Mouse (Mus musculus): ENCODE measurements around the gene Hdac9. TPM values are rescaled to one million over a fixed set of nuclear protein-coding genes. Genes with fewer than 3 reads are reported as not detected.

The Hdac9 gene
- polyA plus RNA-seq, 1 experiment from 2014 or later = 5.5 TPM

- Histone ChIP-seq H3K4me2 (ENCODE audit: low read depth, severe bottlenecking) (peak overlapping the region; percentile 12; the same call in 1 of the 2 replicates), H3K27me3 (ENCODE audit: control insufficient read depth, insufficient read depth, low read length) (no peaks in the 10 kb centered on the region), H3K4me1 (ENCODE audit: control insufficient read depth, insufficient read depth, low read length) (peaks cover 24% of the 10 kb centered on the region), H3K9ac (ENCODE audit: low read length) (no peak overlapping the region), H3K27ac (replicated peaks; ENCODE audit: low read depth, low read length) (peak overlapping the region; percentile 50; the same call in 1 of the 2 replicates), H3K9me3 (ENCODE audit: control insufficient read depth, low read length) (no peaks in the 10 kb centered on the region), H3K4me3 (ENCODE audit: low read depth, low read length) (no peak overlapping the region), H3K36me3 (ENCODE audit: control insufficient read depth, insufficient read depth, low read length) (no peaks in the 10 kb centered on the region)
- 24% methylated on average over 9 of the region's 9 CpGs for WGBS
- DNase-seq (ENCODE audit: low spot score) = peak; percentile 71
- 0 out of 2 replicates have a peak, but pooled peaks have one; percentile 29 for ATAC-seq (ENCODE audit: insufficient number of reproducible peaks, low FRiP score, low TSS enrichment, low read depth)
These were observed 695.9 kb downstream of the Hdac9 start for GRCm38 (mm10) chr12:34221014-34221413.

- no peaks in the 10 kb centered on the region for H3K9me3 ChIP-seq (ENCODE audit: control insufficient read depth, low read length)
- no peak overlapping the region for H3K9ac ChIP-seq (ENCODE audit: low read length)
- ATAC-seq (ENCODE audit: insufficient number of reproducible peaks, low FRiP score, low TSS enrichment, low read depth) (no peak), DNase-seq (ENCODE audit: low spot score) (peak; percentile 64)
- peak overlapping the region; percentile 12; the same call in 1 of the 2 replicates for H3K4me2 ChIP-seq (ENCODE audit: low read depth, severe bottlenecking)
- H3K36me3 ChIP-seq (ENCODE audit: control insufficient read depth, insufficient read depth, low read length) = no peaks in the 10 kb centered on the region
- WGBS = 10% methylated on average over 9 of the region's 9 CpGs
- peak overlapping the region; percentile 68 for H3K27ac ChIP-seq (replicated peaks; ENCODE audit: low read depth, low read length)
- no peaks in the 10 kb centered on the region for H3K27me3 ChIP-seq (ENCODE audit: control insufficient read depth, insufficient read depth, low read length)
- H3K4me1 ChIP-seq (ENCODE audit: control insufficient read depth, insufficient read depth, low read length) = peaks cover 28% of the 10 kb centered on the region
- H3K4me3 ChIP-seq (ENCODE audit: low read depth, low read length) = no peak overlapping the region
These were observed 696.6 kb downstream of the Hdac9 start for GRCm38 (mm10) chr12:34220051-34220926.

- Histone ChIP-seq H3K9ac (ENCODE audit: low read length) (no peak overlapping the region), H3K4me3 (ENCODE audit: low read depth, low read length) (no peak overlapping the region), H3K36me3 (ENCODE audit: control insufficient read depth, insufficient read depth, low read length) (no peaks in the 10 kb centered on the region), H3K27ac (replicated peaks; ENCODE audit: low read depth, low read length) (no peak overlapping the region), H3K27me3 (ENCODE audit: control insufficient read depth, insufficient read depth, low read length) (no peaks in the 10 kb centered on the region), H3K9me3 (ENCODE audit: control insufficient read depth, low read length) (no peaks in the 10 kb centered on the region), H3K4me2 (ENCODE audit: low read depth, severe bottlenecking) (no peak overlapping the region), H3K4me1 (ENCODE audit: control insufficient read depth, insufficient read depth, low read length) (peaks cover 29% of the 10 kb centered on the region)
- ATAC-seq (ENCODE audit: insufficient number of reproducible peaks, low FRiP score, low TSS enrichment, low read depth) (no peak), DNase-seq (ENCODE audit: low spot score) (peak; percentile 60)
- WGBS = 25% methylated on average over 2 of the region's 2 CpGs
These were observed 698.3 kb downstream of the Hdac9 start for GRCm38 (mm10) chr12:34218561-34218960.

- peak overlapping the region; percentile 34 for H3K9ac ChIP-seq (ENCODE audit: low read length)
- H3K4me3 ChIP-seq (ENCODE audit: low read depth, low read length) = no peak overlapping the region
- peak; percentile 55 for DNase-seq (ENCODE audit: low spot score)
- ATAC-seq (ENCODE audit: insufficient number of reproducible peaks, low FRiP score, low TSS enrichment, low read depth) = peak; percentile 68
- H3K9me3 ChIP-seq (ENCODE audit: control insufficient read depth, low read length) = no peaks in the 10 kb centered on the region
- 13% methylated on average over 17 of the region's 17 CpGs for WGBS
- H3K4me1 ChIP-seq (ENCODE audit: control insufficient read depth, insufficient read depth, low read length) = peaks cover 16% of the 10 kb centered on the region
- no peaks in the 10 kb centered on the region for H3K36me3 ChIP-seq (ENCODE audit: control insufficient read depth, insufficient read depth, low read length)
- peak overlapping the region; percentile 28 for H3K4me2 ChIP-seq (ENCODE audit: low read depth, severe bottlenecking)
- no peaks in the 10 kb centered on the region for H3K27me3 ChIP-seq (ENCODE audit: control insufficient read depth, insufficient read depth, low read length)
- peak overlapping the region; percentile 74 for H3K27ac ChIP-seq (replicated peaks; ENCODE audit: low read depth, low read length)
These were observed 701.6 kb downstream of the Hdac9 start for GRCm38 (mm10) chr12:34215023-34216020.

GRCm38 (mm10) chr12:34212162-34212561 lies 704.7 kb downstream of the Hdac9 start:
- H3K9ac ChIP-seq (ENCODE audit: low read length) = no peak overlapping the region
- no peak overlapping the region for H3K4me2 ChIP-seq (ENCODE audit: low read depth, severe bottlenecking)
- DNase-seq (ENCODE audit: low spot score) (no peak), ATAC-seq (ENCODE audit: insufficient number of reproducible peaks, low FRiP score, low TSS enrichment, low read depth) (no peak)
- H3K27ac ChIP-seq (replicated peaks; ENCODE audit: low read depth, low read length) = no peak overlapping the region
- H3K9me3 ChIP-seq (ENCODE audit: control insufficient read depth, low read length) = no peaks in the 10 kb centered on the region
- H3K36me3 ChIP-seq (ENCODE audit: control insufficient read depth, insufficient read depth, low read length) = no peaks in the 10 kb centered on the region
- no peak overlapping the region for H3K4me3 ChIP-seq (ENCODE audit: low read depth, low read length)
- no peaks in the 10 kb centered on the region for H3K27me3 ChIP-seq (ENCODE audit: control insufficient read depth, insufficient read depth, low read length)
- peaks cover 11% of the 10 kb centered on the region for H3K4me1 ChIP-seq (ENCODE audit: control insufficient read depth, insufficient read depth, low read length)
- 61% methylated on average over 3 of the region's 3 CpGs for WGBS

GRCm38 (mm10) chr12:34201471-34201870 lies 715.4 kb downstream of the Hdac9 start:
- 45% methylated on average over 3 of the region's 3 CpGs for WGBS
- DNase-seq (ENCODE audit: low spot score) (peak; percentile 47), ATAC-seq (ENCODE audit: insufficient number of reproducible peaks, low FRiP score, low TSS enrichment, low read depth) (no peak)
- no peak overlapping the region for H3K4me2 ChIP-seq (ENCODE audit: low read depth, severe bottlenecking)
- no peak overlapping the region for H3K4me3 ChIP-seq (ENCODE audit: low read depth, low read length)
- H3K9ac ChIP-seq (ENCODE audit: low read length) = no peak overlapping the region
- peaks cover 11% of the 10 kb centered on the region; the same call in 1 of the 2 replicates for H3K4me1 ChIP-seq (ENCODE audit: control insufficient read depth, insufficient read depth, low read length)
- H3K27ac ChIP-seq (replicated peaks; ENCODE audit: low read depth, low read length) = peak overlapping the region; percentile 68
- no peaks in the 10 kb centered on the region for H3K9me3 ChIP-seq (ENCODE audit: control insufficient read depth, low read length)
- no peaks in the 10 kb centered on the region for H3K36me3 ChIP-seq (ENCODE audit: control insufficient read depth, insufficient read depth, low read length)
- H3K27me3 ChIP-seq (ENCODE audit: control insufficient read depth, insufficient read depth, low read length) = no peaks in the 10 kb centered on the region

GRCm38 (mm10) chr12:34200030-34200446 lies 716.9 kb downstream of the Hdac9 start:
- WGBS = 3% methylated on average over 4 of the region's 4 CpGs
- Histone ChIP-seq H3K4me3 (ENCODE audit: low read depth, low read length) (no peak overlapping the region), H3K9ac (ENCODE audit: low read length) (no peak overlapping the region), H3K27me3 (ENCODE audit: control insufficient read depth, insufficient read depth, low read length) (no peaks in the 10 kb centered on the region), H3K36me3 (ENCODE audit: control insufficient read depth, insufficient read depth, low read length) (no peaks in the 10 kb centered on the region), H3K9me3 (ENCODE audit: control insufficient read depth, low read length) (no peaks in the 10 kb centered on the region), H3K27ac (replicated peaks; ENCODE audit: low read depth, low read length) (no peak overlapping the region), H3K4me2 (ENCODE audit: low read depth, severe bottlenecking) (no peak overlapping the region), H3K4me1 (ENCODE audit: control insufficient read depth, insufficient read depth, low read length) (peaks cover 11% of the 10 kb centered on the region; the same call in 1 of the 2 replicates)
- ATAC-seq (ENCODE audit: insufficient number of reproducible peaks, low FRiP score, low TSS enrichment, low read depth) (peak; percentile 90), DNase-seq (ENCODE audit: low spot score) (peak; percentile 72)

Data from limb, embryonic 11.5 days (tissue).